In genomic region chr7:99642078-99642477, GRCm38 (mm10) we compare ENCODE assay signal across 20 mouse cellular contexts. TPM values are rescaled to one million over a fixed set of nuclear protein-coding genes. Genes with fewer than 3 reads are reported as not detected.
A peak's percentile ranks its signal among the peaks of the same experiment; 100 is the strongest.
DNase-seq lines count a peak whose midpoint lies in the region; ATAC-seq and TF ChIP-seq lines count a peak whose summit lies in the region.
"Had no signal": no experiment of that assay in that cellular context is flagged by ENCODE, and none has a peak within 500 bp of the region (broad histone marks: within the 10 kb centered on the region; RNA-seq: fewer than 3 reads in every experiment).

No protein-coding gene starts in this region.

- H3K36me3 ChIP-seq in heart, embryonic 12.5 days: no peaks in the 10 kb centered on the region
- no peaks in the 10 kb centered on the region for H3K36me3 ChIP-seq in heart, adult 2 months (ENCODE audit: control insufficient read depth, insufficient read depth, low read length)
- H3K36me3 ChIP-seq in liver, embryonic 14.5 days (replicated peaks; ENCODE audit: control insufficient read depth, insufficient read depth, low read depth): no peaks in the 10 kb centered on the region
- H3K36me3 ChIP-seq: embryonic facial prominence, embryonic 13.5 days; forebrain, embryonic 10.5 days; kidney, embryonic 15.5 days; midbrain, embryonic 15.5 days had no signal

- no peaks in the 10 kb centered on the region for H3K9me3 ChIP-seq in heart, embryonic 12.5 days (replicated peaks)
- no peaks in the 10 kb centered on the region for H3K9me3 ChIP-seq in liver, embryonic 14.5 days (ENCODE audit: control insufficient read depth, low read length)
- H3K9me3 ChIP-seq: embryonic facial prominence, embryonic 13.5 days; forebrain, embryonic 10.5 days; kidney, embryonic 15.5 days; midbrain, embryonic 15.5 days had no signal

- 0 out of 2 replicates have a peak, but pooled peaks have one; percentile 48 for ATAC-seq in heart, embryonic 12.5 days (ENCODE audit: insufficient number of reproducible peaks, low FRiP score)
- ATAC-seq in liver, embryonic 14.5 days (ENCODE audit: insufficient read depth): peak; percentile 97
- ATAC-seq: activated CD4-positive, CD25-positive, alpha-beta regulatory T cell, adult 4 months; midbrain, embryonic 15.5 days had no signal

- H3K9ac ChIP-seq in heart, embryonic 12.5 days: no peak overlapping the region; the same call in 1 of the 2 replicates
- H3K9ac ChIP-seq in heart, adult 2 months (ENCODE audit: low read depth, low read length): no peak overlapping the region
- H3K9ac ChIP-seq in liver, embryonic 14.5 days (replicated peaks): no peak overlapping the region
- H3K9ac ChIP-seq: embryonic facial prominence, embryonic 13.5 days; kidney, embryonic 15.5 days; midbrain, embryonic 15.5 days had no signal

- WGBS in heart, embryonic 12.5 days: 4% methylated on average over 3 of the region's 3 CpGs
- WGBS in heart, adult 2 months: 9% methylated on average over 3 of the region's 3 CpGs
- WGBS in liver, embryonic 14.5 days (ENCODE audit: insufficient replicate concordance): 6% methylated on average over 3 of the region's 3 CpGs

- H3K27me3 ChIP-seq in heart, embryonic 12.5 days (replicated peaks): peaks cover 17% of the 10 kb centered on the region
- H3K27me3 ChIP-seq in heart, adult 2 months (ENCODE audit: control insufficient read depth, insufficient read depth, low read length): no peaks in the 10 kb centered on the region; the same call in 1 of the 2 replicates
- H3K27me3 ChIP-seq in liver, embryonic 14.5 days (ENCODE audit: control insufficient read depth, insufficient read depth, low read length): no peaks in the 10 kb centered on the region; the same call in 1 of the 2 replicates
- H3K27me3 ChIP-seq: kidney, embryonic 15.5 days; midbrain, embryonic 15.5 days had no signal

- no peak for DNase-seq in heart, adult 2 months
- peak; percentile 76 for DNase-seq in testis, postnatal 14 days (ENCODE audit: low spot score)
- DNase-seq in testis, postnatal 10 days (ENCODE audit: low spot score): no peak
- peak; percentile 59 to 81 (median 74) for DNase-seq in liver, embryonic 14.5 days (ENCODE audit: low read depth in 3 of 3, low spot score in 3 of 3)
- no peak for DNase-seq in thymus, postnatal 14 days
- no peak for DNase-seq in layer of hippocampus, postnatal 25 days (ENCODE audit: extremely low spot score in 1 of 2, low spot score in 1 of 2)
- DNase-seq in kidney, adult 11 months: no peak
- DNase-seq: adrenal gland, postnatal 25 days; cerebellum, adult 9-11 months; gastrocnemius, postnatal 25 days; layer of hippocampus, postnatal 36 days; lung, adult 2 months; thymus, adult 18-20 months had no signal

- TF ChIP-seq EP300 in heart, adult 2 months (IDR thresholded peaks at IDR 0.05; ENCODE audit: insufficient read depth, low read depth, low read length): no peak
- 0 out of 2 replicates have a peak, but pooled peaks have one; percentile 31 for TF ChIP-seq EP300 in liver, embryonic 14.5 days (IDR thresholded peaks at IDR 0.05; ENCODE audit: low read depth)

- H3K4me3 ChIP-seq in heart, embryonic 12.5 days: no peak overlapping the region
- no peak overlapping the region for H3K4me3 ChIP-seq in heart, adult 2 months
- H3K4me3 ChIP-seq in liver, embryonic 14.5 days (ENCODE audit: insufficient read depth in 1 of 2, low read depth in 2 of 2, low read length in 2 of 2): no peak overlapping the region
- H3K4me3 ChIP-seq: embryonic facial prominence, embryonic 13.5 days; forebrain, embryonic 10.5 days; kidney, embryonic 15.5 days; midbrain, embryonic 15.5 days had no signal

- intact Hi-C loops in heart, adult 2 months (cut with DNase I): no loop called here

- H3K27ac ChIP-seq in heart, embryonic 12.5 days (ENCODE audit: poor library complexity, severe bottlenecking): no peak overlapping the region
- no peak overlapping the region for H3K27ac ChIP-seq in heart, adult 2 months
- no peak overlapping the region for H3K27ac ChIP-seq in liver, embryonic 14.5 days
- H3K27ac ChIP-seq: embryonic facial prominence, embryonic 13.5 days; forebrain, embryonic 10.5 days; kidney, embryonic 15.5 days; midbrain, embryonic 15.5 days had no signal

- H3K79me2 ChIP-seq in heart, adult 2 months (replicated peaks; ENCODE audit: control insufficient read depth, insufficient read depth, low read length): no peaks in the 10 kb centered on the region

- TF ChIP-seq POLR2A in heart, adult 2 months (IDR thresholded peaks at IDR 0.05; ENCODE audit: insufficient read depth, low read depth, low read length): no peak

- H3K4me2 ChIP-seq in heart, embryonic 12.5 days: no peak overlapping the region
- peak overlapping the region; percentile 25 for H3K4me2 ChIP-seq in liver, embryonic 14.5 days (ENCODE audit: low read depth)
- H3K4me2 ChIP-seq: embryonic facial prominence, embryonic 13.5 days; kidney, embryonic 15.5 days; midbrain, embryonic 15.5 days had no signal

- H3K4me1 ChIP-seq in heart, embryonic 12.5 days (replicated peaks): peaks cover 11% of the 10 kb centered on the region
- no peaks in the 10 kb centered on the region for H3K4me1 ChIP-seq in heart, adult 2 months (ENCODE audit: control insufficient read depth, insufficient read depth, low read length)
- H3K4me1 ChIP-seq in liver, embryonic 14.5 days (replicated peaks; ENCODE audit: control insufficient read depth in 2 of 2, insufficient read depth in 2 of 2, low read length in 1 of 2): peaks cover 14 to 29% of the 10 kb centered on the region in 2 experiments
- H3K4me1 ChIP-seq: embryonic facial prominence, embryonic 13.5 days; kidney, embryonic 15.5 days had no signal

- no peak for TF ChIP-seq CTCF in heart, adult 2 months (IDR thresholded peaks at IDR 0.05)
- TF ChIP-seq CTCF in liver, embryonic 14.5 days (IDR thresholded peaks at IDR 0.05; ENCODE audit: low read depth): no peak

RNA-seq across cellular contexts. Expression of gene Tpbgl, which starts 15.2 kb away (rescaled TPM):
- 1.3 and 1.5 TPM in 2 replicates for polyA plus RNA-seq in heart, embryonic 12.5 days (2016; fragmentation: Nextera tagmentation; extraction: Ambion mirVana)
- 1 to 10 TPM; 3.3 to 3.4 TPM for total RNA-seq in heart, adult 2 months (2021)
- polyA plus RNA-seq in heart, adult 2 months (2012; rRNA removed): 3.5 and 5.1 TPM in 2 replicates
- 0.12 and 0.13 TPM in 2 replicates for polyA plus RNA-seq in liver, embryonic 14.5 days (2012; rRNA removed)
- polyA plus RNA-seq in liver, embryonic 14.5 days (2014; fragmentation: Nextera tagmentation; extraction: Ambion mirVana): 0.14 and 0.24 TPM in 2 replicates
- total RNA-seq in layer of hippocampus, postnatal 25 days (2021): 1 to 10 TPM; 6.1 TPM
- total RNA-seq: hematopoietic stem cell, adult 5-6 weeks had no signal

Comparison
In these comparisons a context has a peak if more than half of its experiments do, and no peak if none do; other contexts are left out.
1. DNase-seq: peak in testis, postnatal 14 days (single experiment) and liver, embryonic 14.5 days (3 of 3); none in heart, adult 2 months (0 of 2), testis, postnatal 10 days (single experiment), thymus, postnatal 14 days (single experiment), layer of hippocampus, postnatal 25 days (0 of 2) and kidney, adult 11 months (single experiment).